22 mouse cellular contexts compared by ENCODE assay signal in genomic region chr15:103224161-103224560, GRCm38 (mm10). TPM values are rescaled to one million over a fixed set of nuclear protein-coding genes. Genes with fewer than 3 reads are reported as not detected.
DNase-seq lines count a peak whose midpoint lies in the region; ATAC-seq and TF ChIP-seq lines count a peak whose summit lies in the region.
"Had no signal": no experiment of that assay in that cellular context is flagged by ENCODE, and none has a peak within 500 bp of the region (broad histone marks: within the 10 kb centered on the region; RNA-seq: fewer than 3 reads in every experiment).

No protein-coding gene starts in this region.

- 90% methylated on average over 2 of the region's 2 CpGs for WGBS in midbrain, postnatal 0 days
- 79% methylated on average over 2 of the region's 2 CpGs for WGBS in midbrain, embryonic 13.5 days

- H3K4me1 ChIP-seq in midbrain, postnatal 0 days (ENCODE audit: insufficient read depth, low read length) = no peaks in the 10 kb centered on the region
- H3K4me1 ChIP-seq in midbrain, embryonic 13.5 days (replicated peaks) = peaks cover 19% of the 10 kb centered on the region
- H3K4me1 ChIP-seq: hindbrain, embryonic 10.5 days; hindbrain, embryonic 15.5 days had no signal

- H3K27ac ChIP-seq in layer of hippocampus, adult 2 months = no peak overlapping the region
- no peak overlapping the region for H3K27ac ChIP-seq in midbrain, postnatal 0 days (ENCODE audit: low read depth, low read length)
- no peak overlapping the region for H3K27ac ChIP-seq in midbrain, embryonic 13.5 days
- H3K27ac ChIP-seq: embryonic facial prominence, embryonic 10.5 days; forebrain, embryonic 13.5 days; heart, adult 2 months; hindbrain, embryonic 10.5 days; hindbrain, embryonic 15.5 days had no signal

- DNase-seq in layer of hippocampus, adult 2 months (ENCODE audit: low spot score in 2 of 2) = no peak
- no peak for DNase-seq in layer of hippocampus, postnatal 36 days
- DNase-seq in midbrain, postnatal 0 days (ENCODE audit: low spot score) = no peak
- DNase-seq in ZHBTc4 (ENCODE audit: low read depth, low spot score) = peak; percentile 70
- no peak for DNase-seq in kidney, postnatal 14 days
- DNase-seq: adrenal gland, adult 2 months; adrenal gland, postnatal 25 days; cerebellum, adult 18-20 months; cerebellum, adult 9-11 months; cerebellum, postnatal 36 days; forebrain, postnatal 0 days; gastrocnemius, postnatal 14 days; heart, adult 2 months had no signal

- no peaks in the 10 kb centered on the region for H3K36me3 ChIP-seq in midbrain, postnatal 0 days (ENCODE audit: insufficient read depth, low read length)
- H3K36me3 ChIP-seq in midbrain, embryonic 13.5 days = 0 out of 2 replicates have a peak, but pooled peaks cover 1% of the 10 kb centered on the region
- H3K36me3 ChIP-seq: hindbrain, embryonic 15.5 days had no signal

- H3K4me2 ChIP-seq in midbrain, postnatal 0 days (ENCODE audit: low read depth, low read length, poor library complexity, severe bottlenecking) = no peak overlapping the region
- no peak overlapping the region for H3K4me2 ChIP-seq in midbrain, embryonic 13.5 days (replicated peaks)
- H3K4me2 ChIP-seq: forebrain, embryonic 13.5 days; heart, embryonic 12.5 days; hindbrain, embryonic 15.5 days had no signal

- TF ChIP-seq CTCF in layer of hippocampus, adult 2 months (conservative IDR thresholded peaks at IDR 0.05) = 0 out of 2 replicates have a peak, but pooled peaks have one; percentile 18
- peak; percentile 6; the same call in 1 of the 2 replicates for TF ChIP-seq CTCF in midbrain, postnatal 0 days (IDR thresholded peaks at IDR 0.05)

- no peaks in the 10 kb centered on the region for H3K9me3 ChIP-seq in midbrain, postnatal 0 days (ENCODE audit: low read length)
- no peaks in the 10 kb centered on the region for H3K9me3 ChIP-seq in midbrain, embryonic 13.5 days
- H3K9me3 ChIP-seq: embryonic facial prominence, embryonic 10.5 days; forebrain, embryonic 13.5 days; G1E; heart, embryonic 12.5 days; hindbrain, embryonic 10.5 days; hindbrain, embryonic 15.5 days had no signal

- ATAC-seq in midbrain, postnatal 0 days (ENCODE audit: low FRiP score) = no peak
- no peak for ATAC-seq in midbrain, embryonic 13.5 days
- ATAC-seq: forebrain, embryonic 13.5 days; forebrain, postnatal 0 days had no signal

- H3K27me3 ChIP-seq in midbrain, postnatal 0 days (ENCODE audit: insufficient read depth, low read length) = no peaks in the 10 kb centered on the region
- no peaks in the 10 kb centered on the region for H3K27me3 ChIP-seq in midbrain, embryonic 13.5 days
- H3K27me3 ChIP-seq: CH12.LX; forebrain, embryonic 13.5 days; heart, embryonic 12.5 days; hindbrain, embryonic 15.5 days had no signal

- H3K9ac ChIP-seq in midbrain, postnatal 0 days (replicated peaks; ENCODE audit: low read length, poor library complexity, severe bottlenecking) = no peak overlapping the region
- no peak overlapping the region for H3K9ac ChIP-seq in midbrain, embryonic 13.5 days (replicated peaks)
- H3K9ac ChIP-seq: forebrain, embryonic 13.5 days; forebrain, postnatal 0 days; heart, embryonic 12.5 days; hindbrain, embryonic 15.5 days had no signal

- H3K4me3 ChIP-seq in layer of hippocampus, adult 2 months = no peak overlapping the region
- H3K4me3 ChIP-seq in midbrain, postnatal 0 days (ENCODE audit: low read depth, low read length) = no peak overlapping the region
- no peak overlapping the region for H3K4me3 ChIP-seq in midbrain, embryonic 13.5 days (replicated peaks)
- H3K4me3 ChIP-seq: embryonic facial prominence, embryonic 10.5 days; forebrain, embryonic 13.5 days; heart, adult 2 months; heart, embryonic 12.5 days; hindbrain, embryonic 10.5 days; hindbrain, embryonic 15.5 days had no signal

RNA-seq across cellular contexts. Expression of gene Cbx5, which starts 15.5 kb away (rescaled TPM):
- 100 to 1,000 TPM; 179 to 187 TPM for total RNA-seq in layer of hippocampus, adult 2 months (2021)
- total RNA-seq in layer of hippocampus, postnatal 36 days (2021) = 100 to 1,000 TPM; 188 to 189 TPM
- 190 and 229 TPM in 2 replicates for total RNA-seq in midbrain, postnatal 0 days (2014; rRNA removed)
- 101 and 106 TPM in 2 replicates for polyA plus RNA-seq in midbrain, postnatal 0 days (2015; fragmentation: Nextera tagmentation; extraction: Ambion mirVana)
- 146 and 164 TPM in 2 replicates for polyA plus RNA-seq in midbrain, embryonic 13.5 days (2015; fragmentation: Nextera tagmentation; extraction: Ambion mirVana)

RNA-seq across cellular contexts. Expression of gene Hnrnpa1, which starts 16.1 kb away (rescaled TPM):
- total RNA-seq in layer of hippocampus, adult 2 months (2021) = 100 to 1,000 TPM; 256 to 265 TPM
- 100 to 1,000 TPM; 257 to 272 TPM for total RNA-seq in layer of hippocampus, postnatal 36 days (2021)
- 142 and 190 TPM in 2 replicates for total RNA-seq in midbrain, postnatal 0 days (2014; rRNA removed)
- polyA plus RNA-seq in midbrain, postnatal 0 days (2015; fragmentation: Nextera tagmentation; extraction: Ambion mirVana) = 540 and 609 TPM in 2 replicates
- polyA plus RNA-seq in midbrain, embryonic 13.5 days (2015; fragmentation: Nextera tagmentation; extraction: Ambion mirVana) = 1,022 and 1,113 TPM in 2 replicates

RNA-seq across cellular contexts. Expression of gene Nfe2, which starts 34.0 kb away (rescaled TPM):
- total RNA-seq in layer of hippocampus, adult 2 months (2021) = not detected
- under 1 TPM in 1 of 2 experiments, not detected in 1; 0.23 TPM for total RNA-seq in layer of hippocampus, postnatal 36 days (2021)
- 0.99 and 3.2 TPM in 2 replicates for total RNA-seq in midbrain, postnatal 0 days (2014; rRNA removed)
- polyA plus RNA-seq in midbrain, postnatal 0 days (2015; fragmentation: Nextera tagmentation; extraction: Ambion mirVana) = 0.26 and 0.32 TPM in 2 replicates
- polyA plus RNA-seq in midbrain, embryonic 13.5 days (2015; fragmentation: Nextera tagmentation; extraction: Ambion mirVana) = 0.75 and 0.82 TPM in 2 replicates
- total RNA-seq: CH12.LX; gastrocnemius, adult 18-20 months; gastrocnemius, postnatal 14 days had no signal

RNA-seq across cellular contexts. Expression of gene Copz1, which starts 48.4 kb away (rescaled TPM):
- total RNA-seq in layer of hippocampus, adult 2 months (2021) = 10 to 100 TPM; 91.0 to 96.2 TPM
- 100 to 1,000 TPM in 1 of 2 experiments, 10 to 100 TPM in 1; 93.2 to 103 TPM for total RNA-seq in layer of hippocampus, postnatal 36 days (2021)
- total RNA-seq in midbrain, postnatal 0 days (2014; rRNA removed) = 127 and 151 TPM in 2 replicates
- 178 and 184 TPM in 2 replicates for polyA plus RNA-seq in midbrain, postnatal 0 days (2015; fragmentation: Nextera tagmentation; extraction: Ambion mirVana)
- polyA plus RNA-seq in midbrain, embryonic 13.5 days (2015; fragmentation: Nextera tagmentation; extraction: Ambion mirVana) = 218 and 221 TPM in 2 replicates

RNA-seq across cellular contexts. Expression of gene Smug1, which starts 57.3 kb away (rescaled TPM):
- 10 to 100 TPM; 17.9 to 18.2 TPM for total RNA-seq in layer of hippocampus, adult 2 months (2021)
- total RNA-seq in layer of hippocampus, postnatal 36 days (2021) = 10 to 100 TPM; 20.9 to 22.5 TPM
- 33.2 and 42.9 TPM in 2 replicates for total RNA-seq in midbrain, postnatal 0 days (2014; rRNA removed)
- 13.6 and 14.1 TPM in 2 replicates for polyA plus RNA-seq in midbrain, postnatal 0 days (2015; fragmentation: Nextera tagmentation; extraction: Ambion mirVana)
- polyA plus RNA-seq in midbrain, embryonic 13.5 days (2015; fragmentation: Nextera tagmentation; extraction: Ambion mirVana) = 26.8 and 27.7 TPM in 2 replicates
